Mouse (Mus musculus): ENCODE results near the gene Pgk1. TPM values are rescaled to one million over a fixed set of nuclear protein-coding genes. Genes with fewer than 3 reads are reported as not detected.

The Pgk1 gene
- polyA plus RNA-seq, 1 experiment from 2014 or later: 482 TPM

DNA sequence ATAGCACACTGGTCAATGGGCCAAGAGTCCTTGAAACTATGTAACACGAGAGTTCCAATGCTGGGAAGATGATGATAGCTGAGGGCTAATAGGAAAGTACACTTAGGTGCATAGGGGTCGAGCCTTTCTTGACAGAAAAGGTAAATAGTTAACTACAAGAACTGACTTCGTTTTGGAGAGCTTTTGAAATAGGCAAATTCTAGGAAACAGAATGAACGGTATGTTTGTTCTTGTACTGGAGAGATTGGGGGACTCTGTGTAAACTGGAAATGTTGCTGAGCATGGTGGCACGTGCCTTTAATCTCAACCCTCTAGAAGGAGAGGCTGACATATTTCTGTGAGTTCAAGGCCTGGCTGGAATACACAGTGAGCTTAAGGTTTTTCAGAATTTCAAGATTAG is 22.3 kb upstream of the Pgk1 start:
- Histone ChIP-seq H3K27me3 (replicated peaks; ENCODE audit: control insufficient read depth, insufficient read depth, low read length) (no peaks in the 10 kb centered on the region), H3K9me3 (ENCODE audit: control insufficient read depth, low read length) (no peaks in the 10 kb centered on the region), H3K9ac (ENCODE audit: low read length) (no peak overlapping the region), H3K4me2 (ENCODE audit: low read length) (no peak overlapping the region), H3K27ac (ENCODE audit: low read depth) (no peak overlapping the region), H3K4me1 (replicated peaks; ENCODE audit: control insufficient read depth, insufficient read depth, low read length) (no peaks in the 10 kb centered on the region), H3K4me3 (ENCODE audit: low read depth, low read length) (no peak overlapping the region), H3K36me3 (ENCODE audit: control insufficient read depth, insufficient read depth, low read length) (no peaks in the 10 kb centered on the region)
- ATAC-seq (replicated peaks; ENCODE audit: low FRiP score, low TSS enrichment, low read depth): no peak
- no peak for DNase-seq (ENCODE audit: low spot score)
- 56% methylated on average over 5 of the region's 5 CpGs for WGBS

DNA sequence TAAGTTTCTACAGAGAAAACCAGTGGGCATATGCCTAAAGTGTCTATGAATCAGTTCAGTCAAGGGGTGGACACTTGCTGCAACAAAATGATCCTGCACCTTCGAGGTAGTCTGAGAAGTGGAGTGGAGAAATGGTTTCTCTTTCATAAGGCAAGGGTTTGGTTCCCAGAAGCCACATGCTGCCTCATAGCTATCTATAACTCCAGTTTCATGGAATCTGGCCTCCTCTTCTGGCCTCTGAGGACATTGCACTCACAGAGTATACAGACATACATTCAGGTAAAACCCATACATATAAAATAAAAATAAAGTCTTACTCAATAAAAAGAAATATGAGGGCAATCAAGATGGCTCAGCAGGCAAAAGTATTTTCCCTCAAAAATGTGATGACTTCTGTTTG is 21.8 kb upstream of the Pgk1 start:
- Histone ChIP-seq H3K27ac (ENCODE audit: low read depth) (no peak overlapping the region), H3K4me3 (ENCODE audit: low read depth, low read length) (no peak overlapping the region), H3K9ac (ENCODE audit: low read length) (no peak overlapping the region), H3K9me3 (ENCODE audit: control insufficient read depth, low read length) (no peaks in the 10 kb centered on the region), H3K4me1 (replicated peaks; ENCODE audit: control insufficient read depth, insufficient read depth, low read length) (no peaks in the 10 kb centered on the region), H3K36me3 (ENCODE audit: control insufficient read depth, insufficient read depth, low read length) (no peaks in the 10 kb centered on the region), H3K4me2 (ENCODE audit: low read length) (no peak overlapping the region), H3K27me3 (replicated peaks; ENCODE audit: control insufficient read depth, insufficient read depth, low read length) (no peaks in the 10 kb centered on the region)
- DNase-seq (ENCODE audit: low spot score): no peak
- 67% methylated on average over 1 of the region's 1 CpGs for WGBS
- ATAC-seq (replicated peaks; ENCODE audit: low FRiP score, low TSS enrichment, low read depth): no peak

DNA sequence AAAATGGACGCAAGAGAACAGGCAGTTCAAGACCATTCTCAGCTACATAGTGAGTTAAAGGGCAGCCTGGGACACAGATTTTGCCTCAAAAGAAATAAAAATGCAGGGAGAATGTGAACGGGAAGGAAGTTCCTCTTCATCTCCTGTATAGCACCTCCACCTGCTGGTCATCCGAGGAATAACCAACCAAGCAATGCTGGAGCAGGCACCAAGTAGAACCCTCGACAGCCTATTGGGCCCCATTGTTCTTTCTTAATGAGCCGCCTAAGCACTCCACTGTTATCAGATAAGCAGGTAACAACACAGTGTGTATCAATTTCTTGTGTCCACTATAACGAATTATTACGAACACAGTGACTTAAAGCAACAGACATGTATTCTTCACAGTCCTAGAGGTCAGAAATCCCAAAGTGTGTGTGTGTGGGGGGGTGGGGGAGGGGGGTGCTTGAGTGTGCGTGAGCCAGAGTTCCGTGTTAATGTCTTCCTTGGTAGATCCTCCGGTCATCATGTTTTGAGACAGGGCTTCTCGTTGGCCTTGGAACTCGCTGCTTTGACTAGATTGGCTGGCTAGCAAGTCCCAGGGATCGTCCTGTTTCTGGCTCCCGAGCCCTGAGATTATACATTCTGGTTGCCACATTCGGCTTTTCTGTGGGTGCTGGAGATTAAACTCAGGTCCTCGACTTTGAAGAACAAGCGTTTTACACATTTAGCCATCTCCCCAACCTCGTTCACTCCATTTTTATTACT is 15.6 kb upstream of the Pgk1 start:
- Histone ChIP-seq H3K4me2 (ENCODE audit: low read length) (peak overlapping the region; percentile 41), H3K4me3 (ENCODE audit: low read depth, low read length) (peak overlapping the region; percentile 10), H3K9me3 (ENCODE audit: control insufficient read depth, low read length) (no peaks in the 10 kb centered on the region), H3K4me1 (replicated peaks; ENCODE audit: control insufficient read depth, insufficient read depth, low read length) (no peaks in the 10 kb centered on the region), H3K36me3 (ENCODE audit: control insufficient read depth, insufficient read depth, low read length) (no peaks in the 10 kb centered on the region), H3K27ac (ENCODE audit: low read depth) (no peak overlapping the region), H3K27me3 (replicated peaks; ENCODE audit: control insufficient read depth, insufficient read depth, low read length) (no peaks in the 10 kb centered on the region), H3K9ac (ENCODE audit: low read length) (0 out of 2 replicates have a peak overlapping the region, but pooled peaks have one; percentile 7)
- ATAC-seq (replicated peaks; ENCODE audit: low FRiP score, low TSS enrichment, low read depth) (peak; percentile 80), DNase-seq (ENCODE audit: low spot score) (peak; percentile 74)
- WGBS: 24% methylated on average over 18 of the region's 18 CpGs

DNA sequence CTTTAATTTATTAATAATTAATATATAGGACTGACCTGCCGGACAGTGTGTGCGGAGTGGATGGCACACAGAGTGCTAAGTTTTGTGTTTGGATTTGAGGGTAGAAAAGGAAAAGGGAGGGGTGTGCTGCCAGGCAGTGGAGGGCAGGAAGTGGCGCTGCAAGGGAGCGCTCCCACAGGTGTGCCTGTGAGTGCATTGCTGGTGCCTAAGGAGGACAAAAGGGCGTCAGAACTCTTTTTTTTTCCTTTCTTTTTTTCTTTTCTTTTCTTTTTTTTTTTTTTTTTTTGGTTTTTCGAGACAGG is 15.1 kb upstream of the Pgk1 start:
- Histone ChIP-seq H3K4me1 (replicated peaks; ENCODE audit: control insufficient read depth, insufficient read depth, low read length) (no peaks in the 10 kb centered on the region), H3K27ac (ENCODE audit: low read depth) (no peak overlapping the region), H3K9me3 (ENCODE audit: control insufficient read depth, low read length) (no peaks in the 10 kb centered on the region), H3K27me3 (replicated peaks; ENCODE audit: control insufficient read depth, insufficient read depth, low read length) (no peaks in the 10 kb centered on the region), H3K36me3 (ENCODE audit: control insufficient read depth, insufficient read depth, low read length) (no peaks in the 10 kb centered on the region), H3K4me3 (ENCODE audit: low read depth, low read length) (peak overlapping the region; percentile 10; the same call in 1 of the 2 replicates), H3K4me2 (ENCODE audit: low read length) (peak overlapping the region; percentile 41), H3K9ac (ENCODE audit: low read length) (no peak overlapping the region)
- DNase-seq (ENCODE audit: low spot score) (no peak), ATAC-seq (replicated peaks; ENCODE audit: low FRiP score, low TSS enrichment, low read depth) (no peak)
- WGBS: 66% methylated on average over 5 of the region's 6 CpGs

DNA sequence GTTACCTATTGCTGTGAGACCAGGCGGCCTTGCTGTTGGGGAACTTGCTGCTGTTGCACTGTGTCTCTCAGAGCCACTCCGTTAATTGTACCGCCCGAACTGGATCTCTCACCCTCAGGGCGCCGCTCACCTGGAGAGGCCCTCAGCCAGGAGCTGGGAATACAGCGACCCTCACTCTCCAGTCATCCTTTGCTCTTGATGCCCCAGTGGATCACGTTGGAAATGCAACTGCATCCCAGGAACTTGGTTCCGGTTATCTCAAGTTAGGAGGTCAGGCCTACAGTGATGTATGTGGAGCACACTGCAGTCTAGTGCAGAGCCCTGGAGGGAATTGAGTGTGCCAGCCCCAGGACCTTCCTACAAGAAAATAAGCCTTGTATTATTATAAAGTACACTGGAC is 10.6 kb upstream of the Pgk1 start:
- H3K36me3 ChIP-seq (ENCODE audit: control insufficient read depth, insufficient read depth, low read length): no peaks in the 10 kb centered on the region
- no peaks in the 10 kb centered on the region for H3K4me1 ChIP-seq (replicated peaks; ENCODE audit: control insufficient read depth, insufficient read depth, low read length)
- no peak for DNase-seq (ENCODE audit: low spot score)
- no peaks in the 10 kb centered on the region for H3K27me3 ChIP-seq (replicated peaks; ENCODE audit: control insufficient read depth, insufficient read depth, low read length)
- no peak overlapping the region for H3K4me2 ChIP-seq (ENCODE audit: low read length)
- no peaks in the 10 kb centered on the region for H3K9me3 ChIP-seq (ENCODE audit: control insufficient read depth, low read length)
- no peak for ATAC-seq (replicated peaks; ENCODE audit: low FRiP score, low TSS enrichment, low read depth)
- no peak overlapping the region for H3K27ac ChIP-seq (ENCODE audit: low read depth)
- H3K4me3 ChIP-seq (ENCODE audit: low read depth, low read length): no peak overlapping the region
- no peak overlapping the region for H3K9ac ChIP-seq (ENCODE audit: low read length)
- WGBS: 62% methylated on average over 9 of the region's 9 CpGs

DNA sequence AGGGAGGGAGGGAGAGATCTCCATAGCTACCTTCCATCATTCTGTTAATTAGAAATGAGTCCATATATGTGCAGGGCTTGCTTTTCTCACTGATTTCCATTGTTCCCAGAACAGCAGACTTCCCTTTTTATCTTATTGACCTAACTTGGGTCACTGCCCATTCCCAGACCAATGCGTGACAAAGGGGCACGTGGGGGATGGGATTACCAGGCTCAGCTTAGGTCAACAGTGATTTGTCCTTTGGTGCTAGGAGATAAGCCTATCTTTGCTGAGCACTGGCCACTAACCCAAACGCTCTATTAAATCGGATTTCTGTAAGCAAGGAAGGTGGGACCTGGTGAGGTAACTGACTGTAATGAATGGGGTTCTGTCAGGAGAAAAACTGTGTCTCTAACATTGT is 2.6 kb upstream of the Pgk1 start:
- H3K9me3 ChIP-seq (ENCODE audit: control insufficient read depth, low read length): no peaks in the 10 kb centered on the region
- no peaks in the 10 kb centered on the region for H3K27me3 ChIP-seq (replicated peaks; ENCODE audit: control insufficient read depth, insufficient read depth, low read length)
- no peaks in the 10 kb centered on the region for H3K36me3 ChIP-seq (ENCODE audit: control insufficient read depth, insufficient read depth, low read length)
- no peak for DNase-seq (ENCODE audit: low spot score)
- H3K4me3 ChIP-seq (ENCODE audit: low read depth, low read length): no peak overlapping the region
- no peak overlapping the region for H3K4me2 ChIP-seq (ENCODE audit: low read length)
- WGBS: 51% methylated on average over 4 of the region's 4 CpGs
- no peaks in the 10 kb centered on the region for H3K4me1 ChIP-seq (replicated peaks; ENCODE audit: control insufficient read depth, insufficient read depth, low read length)
- no peak overlapping the region for H3K9ac ChIP-seq (ENCODE audit: low read length)
- ATAC-seq (replicated peaks; ENCODE audit: low FRiP score, low TSS enrichment, low read depth): no peak
- H3K27ac ChIP-seq (ENCODE audit: low read depth): no peak overlapping the region

DNA sequence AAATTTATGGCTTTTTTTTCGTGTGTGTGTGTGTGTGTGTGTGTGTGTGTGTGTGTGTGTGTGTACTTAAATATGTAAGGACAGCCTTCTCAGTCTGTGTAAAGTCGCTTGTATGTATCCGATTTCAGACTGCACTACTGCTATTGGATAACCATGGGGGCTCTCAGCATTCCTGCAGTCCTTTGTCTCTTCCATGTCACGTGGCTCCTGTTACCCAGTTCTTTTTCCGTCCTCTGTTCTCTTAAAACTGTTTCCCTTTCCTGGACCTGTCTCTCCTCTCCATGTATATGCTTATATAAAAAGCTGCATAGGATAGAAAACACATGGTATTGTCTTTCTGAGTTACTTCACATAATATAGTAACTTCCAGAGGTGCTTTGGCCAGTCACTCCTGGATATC is 1.2 kb upstream of the Pgk1 start:
- Histone ChIP-seq H3K4me2 (ENCODE audit: low read length) (peak overlapping the region; percentile 38), H3K27ac (ENCODE audit: low read depth) (peak overlapping the region; percentile 83), H3K9ac (ENCODE audit: low read length) (no peak overlapping the region), H3K4me1 (replicated peaks; ENCODE audit: control insufficient read depth, insufficient read depth, low read length) (no peaks in the 10 kb centered on the region), H3K4me3 (ENCODE audit: low read depth, low read length) (no peak overlapping the region), H3K36me3 (ENCODE audit: control insufficient read depth, insufficient read depth, low read length) (no peaks in the 10 kb centered on the region), H3K9me3 (ENCODE audit: control insufficient read depth, low read length) (no peaks in the 10 kb centered on the region), H3K27me3 (replicated peaks; ENCODE audit: control insufficient read depth, insufficient read depth, low read length) (no peaks in the 10 kb centered on the region)
- ATAC-seq (replicated peaks; ENCODE audit: low FRiP score, low TSS enrichment, low read depth) (0 out of 2 replicates have a peak, but pooled peaks have one; percentile 33), DNase-seq (ENCODE audit: low spot score) (no peak)
- WGBS: 17% methylated on average over 5 of the region's 5 CpGs

DNA sequence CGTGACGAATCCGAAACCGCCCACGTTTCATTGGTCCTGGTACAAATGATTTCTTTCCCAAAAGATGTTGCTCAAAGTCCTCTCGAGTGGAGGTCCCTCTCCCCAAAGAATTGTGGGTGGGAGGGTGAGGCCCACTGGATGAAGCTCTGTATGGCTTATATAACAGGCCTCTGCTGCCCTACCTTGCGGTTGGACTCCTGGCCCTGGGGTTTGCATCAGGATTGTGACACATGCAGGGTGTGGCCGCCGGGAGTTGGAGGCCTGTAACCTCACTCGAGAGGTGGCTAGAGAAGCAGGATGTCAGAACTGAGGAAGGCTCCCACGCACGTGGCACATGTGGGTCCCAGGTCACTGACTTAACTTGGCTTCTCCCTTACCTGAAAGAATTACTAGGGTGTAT is 837 bp downstream of the Pgk1 start:
- Histone ChIP-seq H3K4me2 (ENCODE audit: low read length) (peak overlapping the region; percentile 55), H3K27me3 (replicated peaks; ENCODE audit: control insufficient read depth, insufficient read depth, low read length) (no peaks in the 10 kb centered on the region), H3K9me3 (ENCODE audit: control insufficient read depth, low read length) (no peaks in the 10 kb centered on the region), H3K4me3 (ENCODE audit: low read depth, low read length) (peak overlapping the region; percentile 63), H3K9ac (ENCODE audit: low read length) (peak overlapping the region; percentile 52), H3K4me1 (replicated peaks; ENCODE audit: control insufficient read depth, insufficient read depth, low read length) (no peaks in the 10 kb centered on the region), H3K36me3 (ENCODE audit: control insufficient read depth, insufficient read depth, low read length) (0 out of 2 replicates have a peak, but pooled peaks cover 5% of the 10 kb centered on the region), H3K27ac (ENCODE audit: low read depth) (peak overlapping the region; percentile 67; the same call in 1 of the 2 replicates)
- no peak for ATAC-seq (replicated peaks; ENCODE audit: low FRiP score, low TSS enrichment, low read depth)
- 9% methylated on average over 12 of the region's 12 CpGs for WGBS
- no peak for DNase-seq (ENCODE audit: low spot score)

DNA sequence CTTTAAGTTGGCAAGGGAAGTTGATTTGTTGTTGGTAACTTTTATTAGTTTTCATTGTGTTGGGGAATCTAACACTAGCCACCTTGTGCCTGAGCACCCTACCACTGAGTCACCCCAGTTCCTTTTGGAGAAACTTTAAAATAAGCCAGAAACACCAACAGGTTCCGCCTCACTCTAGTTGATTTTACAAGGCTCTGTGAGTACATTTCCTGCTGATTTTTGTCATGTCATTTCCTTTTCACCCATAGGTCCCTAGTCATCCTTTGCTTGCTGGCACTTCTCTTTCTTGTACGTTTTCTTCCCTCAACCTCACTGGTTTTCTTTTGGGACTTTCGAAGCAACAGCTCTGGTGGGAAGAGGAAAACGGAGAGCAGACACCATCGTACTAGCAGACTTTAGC is 2.5 kb downstream of the Pgk1 start:
- Histone ChIP-seq H3K4me3 (ENCODE audit: low read depth, low read length) (peak overlapping the region; percentile 63), H3K36me3 (ENCODE audit: control insufficient read depth, insufficient read depth, low read length) (0 out of 2 replicates have a peak, but pooled peaks cover 11% of the 10 kb centered on the region), H3K9me3 (ENCODE audit: control insufficient read depth, low read length) (no peaks in the 10 kb centered on the region), H3K27me3 (replicated peaks; ENCODE audit: control insufficient read depth, insufficient read depth, low read length) (no peaks in the 10 kb centered on the region), H3K9ac (ENCODE audit: low read length) (0 out of 2 replicates have a peak overlapping the region, but pooled peaks have one; percentile 16), H3K4me2 (ENCODE audit: low read length) (peak overlapping the region; percentile 55), H3K4me1 (replicated peaks; ENCODE audit: control insufficient read depth, insufficient read depth, low read length) (no peaks in the 10 kb centered on the region), H3K27ac (ENCODE audit: low read depth) (no peak overlapping the region)
- ATAC-seq (replicated peaks; ENCODE audit: low FRiP score, low TSS enrichment, low read depth): no peak
- DNase-seq (ENCODE audit: low spot score): no peak
- 75% methylated on average over 5 of the region's 5 CpGs for WGBS

All from intestine, embryonic 14.5 days (tissue).